Mouse (Mus musculus): ENCODE results near the gene Gm13757. TPM values are rescaled to one million over a fixed set of nuclear protein-coding genes. Genes with fewer than 3 reads are reported as not detected.
"Not testable (repeated sequence)": the region's sequence is repeated elsewhere in the genome, so short reads cannot be mapped to it uniquely, and the experiment has no call there.

Gm13757 gene
- total RNA-seq (2021): not detected
- not detected in 2 replicates for polyA plus RNA-seq (2012; rRNA removed)
- long read RNA-seq: 0 reads

DNA sequence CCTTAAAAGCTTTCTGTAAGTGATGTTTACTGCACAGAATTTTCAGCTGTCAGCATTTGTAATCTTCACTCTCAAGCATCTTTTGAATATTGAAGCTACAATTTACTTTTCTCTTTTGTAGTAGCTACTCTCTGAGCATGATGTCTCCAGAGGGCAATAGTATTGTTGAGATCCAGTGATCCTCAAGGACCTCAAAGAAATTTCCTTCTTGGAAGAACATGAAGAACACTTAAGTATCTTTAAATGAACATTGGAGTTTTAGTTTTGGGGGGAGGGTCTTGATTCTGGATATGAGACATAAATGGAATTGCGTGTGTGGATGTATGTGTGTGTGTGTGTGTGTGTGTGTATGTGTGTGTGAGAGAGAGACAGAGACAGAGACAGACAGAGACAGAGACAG, at the start of gene Gm13757:
TSS of gene Gm13757 (minus strand) at position 101 of the 400 bp plus-strand sequence.
- no peak for DNase-seq

DNA sequence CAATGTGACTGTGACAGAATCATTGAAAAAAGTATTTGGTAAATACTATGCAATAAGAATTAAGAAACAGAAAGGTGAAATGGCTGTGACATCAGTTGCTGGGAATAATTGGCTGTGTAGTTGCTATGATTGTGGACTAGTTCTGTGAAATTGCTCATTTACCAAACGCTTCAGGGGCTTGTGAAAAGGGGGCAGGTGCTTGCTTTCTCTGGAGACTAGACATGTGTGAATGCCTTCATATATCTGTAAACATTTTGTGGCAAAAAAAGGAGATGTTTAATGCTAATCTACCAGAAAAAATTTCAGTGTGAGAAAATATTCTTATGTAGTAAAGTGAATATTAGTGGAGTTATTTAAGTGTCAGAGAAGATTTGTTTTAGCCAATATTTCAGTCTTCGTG, 44.1 kb upstream of the Gm13757 start, which contains the start of gene Olfr1185-ps1:
TSS of gene Olfr1185-ps1 (plus strand) at position 301 of the 400 bp plus-strand sequence.
- no peak for DNase-seq

- no peak for DNase-seq
Measured at GRCm38 (mm10) chr2:88483298-88483697, 34.4 kb upstream of the Gm13757 start, which contains the start of gene Olfr1184. Gene Olfr1184, plus strand, starts transcription at chr2:88483598.

GRCm38 (mm10) chr2:88454567-88454966, 5.6 kb upstream of the Gm13757 start, which contains the start of gene Olfr1183:
Gene Olfr1183, plus strand, starts transcription at chr2:88454867.
- not testable (repeated sequence) for DNase-seq

GRCm38 (mm10) chr2:88426071-88426470, 22.9 kb downstream of the Gm13757 start, which contains the start of gene Olfr1181:
Gene Olfr1181, minus strand, starts transcription at chr2:88426171.
- no peak for DNase-seq

DNA sequence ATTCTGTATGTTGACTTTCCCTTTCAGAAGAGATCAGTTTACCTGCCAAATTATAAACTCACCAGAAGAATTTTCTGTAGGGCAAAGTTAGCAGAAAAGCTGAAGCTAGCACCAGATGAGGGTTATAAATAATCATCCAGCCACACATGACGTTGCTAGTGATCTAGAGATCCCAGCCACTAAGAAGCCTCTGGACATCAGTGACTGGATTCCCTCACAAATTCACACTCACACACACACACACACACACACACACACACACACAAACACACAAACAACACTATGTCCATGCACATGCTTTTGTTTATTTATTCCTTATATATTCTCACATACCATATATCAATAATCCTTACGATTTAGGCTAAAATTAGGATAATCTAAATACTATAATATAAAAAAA, 29.9 kb downstream of the Gm13757 start, which contains the start of gene Olfr1180:
TSS of gene Olfr1180 (minus strand) at position 101 of the 400 bp plus-strand sequence.
- no peak for DNase-seq

DNA sequence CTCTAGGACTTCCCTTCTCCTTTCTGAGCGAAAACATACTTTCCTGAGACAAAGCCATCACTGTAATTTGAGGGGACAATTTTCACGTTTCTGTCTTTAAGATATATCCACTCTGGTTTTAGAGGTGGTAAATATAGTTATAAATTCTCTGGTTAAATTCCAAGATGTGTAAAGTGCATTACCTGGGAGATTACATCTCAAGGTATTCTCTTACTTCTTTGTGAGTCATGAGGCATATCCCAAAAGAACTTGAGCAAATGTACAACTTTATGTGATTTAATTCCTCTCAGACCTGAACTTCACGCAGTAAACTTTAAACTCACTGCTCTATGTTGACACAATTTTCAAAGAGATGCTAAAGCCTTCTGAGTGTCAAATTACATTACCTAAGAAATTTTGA, 42.6 kb downstream of the Gm13757 start, which contains the start of gene Olfr1179:
TSS of gene Olfr1179 (minus strand) at position 101 of the 400 bp plus-strand sequence.
- no peak for DNase-seq

Other genes with a start within 250 kb of the Gm13757 start
- gene Olfr1170, start 220.8 kb downstream of the Gm13757 start, total RNA-seq (2021): not detected
- not detected in 2 replicates for gene Olfr1170, start 220.8 kb downstream of the Gm13757 start, polyA plus RNA-seq (2012; rRNA removed)
- not detected for gene Olfr1173, start 169.3 kb downstream of the Gm13757 start, total RNA-seq (2021)
- gene Olfr1173, start 169.3 kb downstream of the Gm13757 start, polyA plus RNA-seq (2012; rRNA removed): not detected in 2 replicates
- gene Olfr1174-ps, start 134.0 kb downstream of the Gm13757 start, total RNA-seq (2021): not detected
- not detected in 2 replicates for gene Olfr1174-ps, start 134.0 kb downstream of the Gm13757 start, polyA plus RNA-seq (2012; rRNA removed)
- gene Olfr1175-ps, start 121.9 kb downstream of the Gm13757 start, total RNA-seq (2021): not detected
- not detected in 2 replicates for gene Olfr1175-ps, start 121.9 kb downstream of the Gm13757 start, polyA plus RNA-seq (2012; rRNA removed)
- gene Olfr1176, start 112.4 kb downstream of the Gm13757 start, total RNA-seq (2021): not detected
- not detected in 2 replicates for gene Olfr1176, start 112.4 kb downstream of the Gm13757 start, polyA plus RNA-seq (2012; rRNA removed)
- gene Olfr1177-ps, start 102.6 kb downstream of the Gm13757 start, total RNA-seq (2021): not detected
- not detected in 2 replicates for gene Olfr1177-ps, start 102.6 kb downstream of the Gm13757 start, polyA plus RNA-seq (2012; rRNA removed)
- gene Olfr1178, start 62.1 kb downstream of the Gm13757 start, total RNA-seq (2021): not detected
- gene Olfr1178, start 62.1 kb downstream of the Gm13757 start, polyA plus RNA-seq (2012; rRNA removed): not detected in 2 replicates
- gene Olfr1179, start 42.7 kb downstream of the Gm13757 start, total RNA-seq (2021): not detected
- gene Olfr1179, start 42.7 kb downstream of the Gm13757 start, polyA plus RNA-seq (2012; rRNA removed): not detected in 2 replicates
- gene Olfr1180, start 30.0 kb downstream of the Gm13757 start, total RNA-seq (2021): not detected
- not detected in 2 replicates for gene Olfr1180, start 30.0 kb downstream of the Gm13757 start, polyA plus RNA-seq (2012; rRNA removed)
- gene Olfr1181, start 23.0 kb downstream of the Gm13757 start, total RNA-seq (2021): not detected
- not detected in 2 replicates for gene Olfr1181, start 23.0 kb downstream of the Gm13757 start, polyA plus RNA-seq (2012; rRNA removed)
- not detected for gene Olfr1183, start 5.7 kb upstream of the Gm13757 start, total RNA-seq (2021)
- not detected in 2 replicates for gene Olfr1183, start 5.7 kb upstream of the Gm13757 start, polyA plus RNA-seq (2012; rRNA removed)
- gene Olfr1184, start 34.5 kb upstream of the Gm13757 start, total RNA-seq (2021): not detected
- gene Olfr1184, start 34.5 kb upstream of the Gm13757 start, polyA plus RNA-seq (2012; rRNA removed): not detected in 2 replicates
- not detected for gene Olfr1185-ps1, start 44.2 kb upstream of the Gm13757 start, total RNA-seq (2021)
- gene Olfr1185-ps1, start 44.2 kb upstream of the Gm13757 start, polyA plus RNA-seq (2012; rRNA removed): not detected in 2 replicates
- not detected for gene Olfr1186, start 69.4 kb upstream of the Gm13757 start, total RNA-seq (2021)
- gene Olfr1186, start 69.4 kb upstream of the Gm13757 start, polyA plus RNA-seq (2012; rRNA removed): not detected in 2 replicates
- not detected for gene Olfr1188, start 107.8 kb upstream of the Gm13757 start, total RNA-seq (2021)
- gene Olfr1188, start 107.8 kb upstream of the Gm13757 start, polyA plus RNA-seq (2012; rRNA removed): not detected in 2 replicates
- not detected for gene Olfr1189, start 137.3 kb upstream of the Gm13757 start, total RNA-seq (2021)
- not detected in 2 replicates for gene Olfr1189, start 137.3 kb upstream of the Gm13757 start, polyA plus RNA-seq (2012; rRNA removed)
- under 1 TPM in 1 of 2 experiments, not detected in 1; 0.06 TPM for gene Olfr1191-ps1, start 191.4 kb upstream of the Gm13757 start, total RNA-seq (2021)
- gene Olfr1191-ps1, start 191.4 kb upstream of the Gm13757 start, polyA plus RNA-seq (2012; rRNA removed): not detected in 2 replicates
- gene Olfr1192-ps1, start 199.4 kb upstream of the Gm13757 start, total RNA-seq (2021): not detected
- gene Olfr1192-ps1, start 199.4 kb upstream of the Gm13757 start, polyA plus RNA-seq (2012; rRNA removed): not detected in 2 replicates
- gene Olfr1193, start 226.5 kb upstream of the Gm13757 start, total RNA-seq (2021): not detected
- gene Olfr1193, start 226.5 kb upstream of the Gm13757 start, polyA plus RNA-seq (2012; rRNA removed): not detected in 2 replicates
- not detected for gene Olfr1195, start 240.1 kb upstream of the Gm13757 start, total RNA-seq (2021)
- gene Olfr1195, start 240.1 kb upstream of the Gm13757 start, polyA plus RNA-seq (2012; rRNA removed): not detected in 2 replicates

Measured in adrenal gland, adult 2 months (tissue).